Mouse (Mus musculus) heart, postnatal 36 days (tissue): ENCODE measurements around the gene Ube2i. TPM values are rescaled to one million over a fixed set of nuclear protein-coding genes. Genes with fewer than 3 reads are reported as not detected.

Source experiments
- DNase-seq, 2 experiments: peaks; one replicate each; pipeline ENCODE4 v3.0.0; 2021 to 2022
- intact Hi-C: fragments of 180-260 bp; cut with DNase I; formaldehyde crosslinking; loops from one replicate; pipeline ENCODE4 v1.15.1; 2025
- microRNA-seq, 2 experiments: library from miRNA; unstranded; fragments of <30 nt; microRNA quantifications; one replicate each; pipeline ENCODE4 v1.2.0; 2021; ENCODE audit warnings: borderline number of aligned reads in 2 of 2
- total RNA-seq, 2 experiments: library from RNA; stranded (reverse); gene quantifications; 2 replicates each; pipeline ENCODE4 v1.2.3; 2021

The Ube2i gene
- total RNA-seq, 2 experiments from 2014 or later = 84.3 to 95.1 TPM

DNA sequence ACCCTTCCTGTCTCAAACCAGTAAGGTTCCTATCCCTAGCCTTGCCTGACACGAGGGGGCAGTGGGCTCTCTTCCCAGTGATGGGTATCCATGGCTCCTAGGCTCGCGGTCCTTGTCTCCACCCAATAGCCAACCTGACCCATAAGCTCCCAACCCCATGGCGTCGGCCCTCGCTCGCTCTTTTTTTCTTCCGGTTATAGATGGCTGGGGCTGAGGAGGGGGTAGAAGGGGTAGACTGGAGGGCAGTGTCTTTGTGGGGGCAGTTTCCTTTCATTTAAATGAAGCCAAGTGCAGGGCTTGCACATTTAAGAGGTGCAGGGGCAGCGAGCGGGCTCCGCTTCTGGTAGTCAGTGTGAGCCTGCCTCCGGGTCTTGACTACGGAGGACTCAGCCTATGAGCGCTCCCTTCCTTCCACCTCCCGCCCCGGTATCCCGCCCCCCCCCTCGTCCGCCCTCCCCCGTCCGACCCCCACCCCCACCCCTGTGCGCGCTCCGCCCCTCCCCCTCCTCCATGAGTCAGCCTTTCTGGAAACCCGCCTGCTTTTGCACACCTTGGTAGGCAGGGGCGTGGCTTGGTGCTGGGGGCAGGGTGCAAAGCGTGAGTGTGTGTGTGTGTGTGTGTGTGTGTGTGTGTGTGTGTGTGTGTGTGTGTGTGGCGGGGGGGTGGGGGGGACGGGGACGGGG lies 52.5 kb downstream of the Ube2i start:
- DNase-seq = peak; percentile 22 to 32
- intact Hi-C loops = no loop called here

DNA sequence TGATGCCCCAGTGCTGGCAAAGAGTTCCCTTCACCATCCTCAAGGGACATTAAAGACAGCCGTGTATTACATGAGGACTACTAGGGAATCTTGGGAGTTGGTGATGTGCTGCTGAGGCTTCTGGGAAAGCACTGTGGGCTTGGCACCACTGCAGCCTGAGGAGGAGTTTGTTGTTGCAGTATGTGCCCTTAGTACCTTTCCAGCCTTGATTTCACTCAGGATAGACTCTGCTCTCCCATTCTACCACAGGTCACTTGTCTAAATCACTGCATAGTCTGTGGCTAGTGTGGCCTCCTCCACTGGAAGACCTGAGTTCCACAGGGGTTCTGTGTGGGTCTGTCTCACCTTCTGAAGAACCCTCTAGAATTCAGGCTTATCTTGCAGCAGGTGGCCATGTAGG lies 53.7 kb downstream of the Ube2i start:
- intact Hi-C loops = no loop called here
- DNase-seq = no peak

GRCm38 (mm10) chr17:25219492-25220295 lies 54.7 kb downstream of the Ube2i start:
- intact Hi-C loops = no loop called here
- DNase-seq = no peak

GRCm38 (mm10) chr17:25218967-25219366 lies 55.5 kb downstream of the Ube2i start:
- intact Hi-C loops = no loop called here
- no peak for DNase-seq

DNA sequence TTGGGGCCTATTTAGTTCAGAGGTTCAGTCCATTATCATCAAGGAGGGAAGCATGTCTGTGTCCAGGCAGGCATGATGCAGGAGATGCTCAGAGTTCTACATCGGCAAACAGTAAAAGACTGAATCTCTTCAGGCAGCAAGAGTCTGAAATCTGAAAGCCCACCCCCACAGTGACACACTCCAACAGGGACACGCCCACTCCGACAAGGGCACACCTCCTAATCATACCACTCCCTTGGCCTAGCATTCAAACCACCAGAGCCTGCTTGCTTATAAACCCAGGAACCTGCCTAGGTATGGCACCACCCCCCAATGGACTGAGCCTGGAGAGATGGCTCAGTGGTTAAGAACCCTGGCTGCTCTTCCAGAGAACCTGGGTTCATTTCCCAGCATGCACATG lies 59.0 kb downstream of the Ube2i start:
- no peak for DNase-seq
- intact Hi-C loops = no loop called here

Small RNA genes lying within 50 kb of the gene (microRNA-seq; reads per million reads assigned to microRNA genes)
- gene Mir3547 = 0 to 0.67 reads per million in 2 experiments

Other genes with a start within 250 kb of the Ube2i start
- gene Tmem204, start 191.0 kb downstream of the Ube2i start, total RNA-seq = 10 to 100 TPM; 34.5 to 36.7 TPM
- 10 to 100 TPM; 12.4 to 12.7 TPM for gene Telo2, start 158.7 kb downstream of the Ube2i start, total RNA-seq
- 1 to 10 TPM; 4.2 to 6.7 TPM for gene Ptx4, start 153.9 kb downstream of the Ube2i start, total RNA-seq
- 10 to 100 TPM; 28.7 to 34.3 TPM for gene Clcn7, start 141.2 kb downstream of the Ube2i start, total RNA-seq
- gene Ccdc154, start 112.2 kb downstream of the Ube2i start, total RNA-seq = not detected
- gene Gm38655, start 99.2 kb downstream of the Ube2i start, total RNA-seq = not detected
- gene BC003965, start 90.1 kb downstream of the Ube2i start, total RNA-seq = 10 to 100 TPM; 20.8 to 22.5 TPM
- gene Unkl, start 86.2 kb downstream of the Ube2i start, total RNA-seq = 10 to 100 TPM in 1 of 2 experiments, 1 to 10 TPM in 1; 8.7 to 10.2 TPM
- 10 to 100 TPM; 13.9 TPM for gene Gnptg, start 34.5 kb downstream of the Ube2i start, total RNA-seq
- gene Tsr3, start 34.5 kb downstream of the Ube2i start, total RNA-seq = 10 to 100 TPM in 1 of 2 experiments, 1 to 10 TPM in 1; 8.6 to 11.0 TPM
- under 1 TPM; 0.42 to 0.43 TPM for gene Baiap3, start 18.3 kb downstream of the Ube2i start, total RNA-seq
- gene Prss34, start 23.8 kb upstream of the Ube2i start, total RNA-seq = under 1 TPM; 0.22 to 0.25 TPM
- not detected for gene Prss28, start 34.0 kb upstream of the Ube2i start, total RNA-seq
- gene Prss29, start 44.0 kb upstream of the Ube2i start, total RNA-seq = not detected
- under 1 TPM; 0.70 to 0.86 TPM for gene Tpsab1, start 70.9 kb upstream of the Ube2i start, total RNA-seq
- gene Tpsb2, start 91.7 kb upstream of the Ube2i start, total RNA-seq = 1 to 10 TPM; 1.8 to 2.2 TPM
- gene Tpsg1, start 94.7 kb upstream of the Ube2i start, total RNA-seq = under 1 TPM in 1 of 2 experiments, not detected in 1; 0.30 TPM
- gene Cacna1h, start 159.2 kb upstream of the Ube2i start, total RNA-seq = 1 to 10 TPM; 5.4 to 6.5 TPM
- gene Tekt4, start 180.0 kb upstream of the Ube2i start, total RNA-seq = under 1 TPM in 1 of 2 experiments, not detected in 1; 0.47 TPM
- gene Sstr5, start 222.7 kb upstream of the Ube2i start, total RNA-seq = not detected